Mouse (Mus musculus): ENCODE data around the gene Dnah6. TPM values are rescaled to one million over a fixed set of nuclear protein-coding genes. Genes with fewer than 3 reads are reported as not detected.

Gene Dnah6
- total and polyA plus RNA-seq, 3 experiments, result under 0.01 to 0.06 (median 0.04) TPM

GRCm38 (mm10) chr6:72993688-72994082, 227.8 kb downstream of the Dnah6 start:
- no peak for TF ChIP-seq UBTF (IDR thresholded peaks at IDR 0.05; ENCODE audit: low read depth, low read length)

DNA sequence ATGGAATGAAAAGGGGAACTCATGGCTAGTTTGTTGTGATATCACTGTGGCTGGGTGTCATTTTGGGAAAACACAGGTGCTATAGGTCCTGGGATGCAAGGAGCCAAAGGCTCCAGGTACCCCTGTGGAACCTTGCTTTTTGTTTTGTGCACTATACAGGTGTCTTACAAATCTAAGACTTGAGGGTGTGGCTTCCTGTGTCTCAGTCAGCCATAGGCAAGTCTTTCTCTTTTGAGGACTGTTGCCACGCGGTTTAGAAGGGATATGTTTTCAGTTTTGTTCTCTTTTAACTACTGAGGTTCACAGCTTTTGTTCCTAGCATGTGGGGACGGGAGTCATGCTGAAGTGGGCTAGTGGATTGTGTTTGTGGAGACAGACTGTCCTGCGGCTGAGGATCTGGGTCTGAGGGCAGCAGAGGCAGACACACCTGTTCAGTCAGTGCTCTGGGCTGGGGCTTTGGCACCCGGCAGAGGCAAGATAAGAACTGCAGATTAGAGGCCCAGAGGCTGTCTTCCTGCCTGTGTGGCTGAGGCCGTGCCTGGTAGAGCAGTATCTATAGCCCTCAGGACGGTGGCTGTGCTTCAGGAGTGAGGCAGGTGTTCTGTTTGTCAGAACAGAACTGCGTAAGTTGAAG, 228.3 kb downstream of the Dnah6 start:
- H3K9me3 ChIP-seq (replicated peaks; ENCODE audit: low read length), result no peaks in the 10 kb centered on the region
- H3K4me2 ChIP-seq (ENCODE audit: insufficient read depth, low read depth, poor library complexity, severe bottlenecking), result no peak overlapping the region
- dilution Hi-C loops (cut with MboI; ENCODE audit: extremely low pct_ligation_motif_present, extremely low pct_unique_long_range_greater_than_20kb, low sequenced_read_pairs) (no loop called here), in situ Hi-C loops (cut with MboI; ENCODE audit: low pct_ligation_motif_present, low pct_unique_long_range_greater_than_20kb, low sequenced_read_pairs) (loop anchor here (5.0 kb wide), 1 partner anchor 36 kb away; the partner anchor contains the start of gene Tmsb10)
- peaks cover 5 to 26% of the 10 kb centered on the region in 2 experiments for H3K4me1 ChIP-seq (ENCODE audit: control insufficient read depth in 1 of 2, insufficient read depth in 2 of 2)
- no peak overlapping the region for H3K4me3 ChIP-seq (replicated peaks in 1 of 3; ENCODE audit: low read depth in 2 of 3, low read length in 2 of 3, poor library complexity in 1 of 3)
- no peak overlapping the region for H3K9ac ChIP-seq (ENCODE audit: insufficient read depth, low read depth)
- no peaks in the 10 kb centered on the region for H3K36me3 ChIP-seq (replicated peaks in 1 of 2; ENCODE audit: control insufficient read depth in 1 of 2, insufficient read depth in 1 of 2, low read length in 1 of 2)
- H3K27ac ChIP-seq (ENCODE audit: insufficient read depth, low read depth), result no peak overlapping the region
- no peaks in the 10 kb centered on the region for H3K27me3 ChIP-seq (replicated peaks)
- DNase-seq (ENCODE audit: extremely low read depth), result no peak
- no peaks in the 10 kb centered on the region for H3K79me2 ChIP-seq (replicated peaks; ENCODE audit: control insufficient read depth, extremely low read depth, insufficient read depth, poor library complexity, severe bottlenecking)
- TF ChIP-seq MEF2A (IDR thresholded peaks at IDR 0.05; ENCODE audit: borderline replicate concordance, low read depth, low read length), result no peak

More at GRCm38 (mm10) chr6:72993688-72994082, 227.8 kb downstream of the Dnah6 start:
- no peak for DNase-seq (ENCODE audit: extremely low read depth)
- Histone ChIP-seq H3K9me3 (replicated peaks; ENCODE audit: low read length) (no peaks in the 10 kb centered on the region), H3K27me3 (replicated peaks) (no peaks in the 10 kb centered on the region), H3K4me1 (ENCODE audit: control insufficient read depth in 1 of 2, insufficient read depth in 2 of 2) (peaks cover 5 to 22% of the 10 kb centered on the region in 2 experiments), H3K4me3 (replicated peaks in 1 of 3; ENCODE audit: low read depth in 2 of 3, low read length in 2 of 3, poor library complexity in 1 of 3) (no peak overlapping the region), H3K27ac (ENCODE audit: insufficient read depth, low read depth) (no peak overlapping the region), H3K36me3 (replicated peaks in 1 of 2; ENCODE audit: control insufficient read depth in 1 of 2, insufficient read depth in 1 of 2, low read length in 1 of 2) (no peaks in the 10 kb centered on the region), H3K4me2 (ENCODE audit: insufficient read depth, low read depth, poor library complexity, severe bottlenecking) (no peak overlapping the region), H3K79me2 (replicated peaks; ENCODE audit: control insufficient read depth, extremely low read depth, insufficient read depth, poor library complexity, severe bottlenecking) (no peaks in the 10 kb centered on the region), H3K9ac (ENCODE audit: insufficient read depth, low read depth) (no peak overlapping the region)
- in situ Hi-C loops (cut with MboI; ENCODE audit: low pct_ligation_motif_present, low pct_unique_long_range_greater_than_20kb, low sequenced_read_pairs) (loop anchor here (5.0 kb wide), 1 partner anchor 36 kb away; the partner anchor contains the start of gene Tmsb10), dilution Hi-C loops (cut with MboI; ENCODE audit: extremely low pct_ligation_motif_present, extremely low pct_unique_long_range_greater_than_20kb, low sequenced_read_pairs) (no loop called here)

DNA sequence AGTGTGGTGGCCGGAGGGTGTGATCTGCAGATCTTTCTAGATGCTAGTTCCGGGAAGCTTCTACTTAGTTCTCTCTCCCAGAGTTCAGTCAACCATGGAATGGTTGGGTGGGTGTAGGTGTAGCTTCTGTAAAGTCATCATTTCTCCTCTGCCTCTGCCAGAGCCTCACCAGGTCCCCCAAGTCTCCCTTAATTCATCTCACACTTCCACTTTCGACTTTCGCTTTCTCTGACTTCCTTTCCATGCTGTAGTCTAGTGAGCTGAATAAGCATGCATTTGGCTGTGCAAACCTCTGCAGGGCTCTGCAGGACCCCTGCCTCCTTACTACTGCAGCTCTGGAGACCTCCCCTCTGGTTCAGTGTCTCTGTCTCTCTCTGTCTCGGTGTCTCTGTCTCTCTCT, 231.2 kb downstream of the Dnah6 start:
- in situ Hi-C loops (cut with MboI; ENCODE audit: low pct_ligation_motif_present, low pct_unique_long_range_greater_than_20kb, low sequenced_read_pairs) (loop anchor here (5.0 kb wide), 1 partner anchor 33 kb away; the partner anchor contains the start of gene Tmsb10), dilution Hi-C loops (cut with MboI; ENCODE audit: extremely low pct_ligation_motif_present, extremely low pct_unique_long_range_greater_than_20kb, low sequenced_read_pairs) (no loop called here)
- Histone ChIP-seq H3K9ac (ENCODE audit: insufficient read depth, low read depth) (no peak overlapping the region), H3K27ac (ENCODE audit: insufficient read depth, low read depth) (no peak overlapping the region), H3K4me2 (ENCODE audit: insufficient read depth, low read depth, poor library complexity, severe bottlenecking) (peak overlapping the region; percentile 85), H3K36me3 (replicated peaks in 1 of 2; ENCODE audit: control insufficient read depth in 1 of 2, insufficient read depth in 1 of 2, low read length in 1 of 2) (no peaks in the 10 kb centered on the region), H3K4me1 (ENCODE audit: control insufficient read depth in 1 of 2, insufficient read depth in 2 of 2) (peaks cover 5 to 26% of the 10 kb centered on the region in 2 experiments), H3K79me2 (replicated peaks; ENCODE audit: control insufficient read depth, extremely low read depth, insufficient read depth, poor library complexity, severe bottlenecking) (no peaks in the 10 kb centered on the region), H3K4me3 (replicated peaks in 1 of 3; ENCODE audit: low read depth in 2 of 3, low read length in 2 of 3, poor library complexity in 1 of 3) (peak overlapping the region in 1 of 3 experiments; percentile 33), H3K9me3 (replicated peaks; ENCODE audit: low read length) (no peaks in the 10 kb centered on the region), H3K27me3 (replicated peaks) (no peaks in the 10 kb centered on the region)
- DNase-seq (ENCODE audit: extremely low read depth), result peak; percentile 60
- TF ChIP-seq IRF4 (IDR thresholded peaks at IDR 0.05; ENCODE audit: low read depth, low read length) (peak; percentile 66), ZMIZ1 (IDR thresholded peaks at IDR 0.05; ENCODE audit: low read depth, low read length) (no peak), MAFK (IDR thresholded peaks at IDR 0.05; ENCODE audit: insufficient replicate concordance, low read length) (0 out of 2 replicates have a peak, but pooled peaks have one; percentile 33), BHLHE40 (IDR thresholded peaks at IDR 0.05; ENCODE audit: low read depth, low read length) (no peak), NELFE (IDR thresholded peaks at IDR 0.05; ENCODE audit: low read depth, low read length) (no peak), CHD2 (IDR thresholded peaks at IDR 0.05; ENCODE audit: low read length) (no peak)
